Mouse (Mus musculus) thymus, postnatal 25 days (tissue): ENCODE results near the gene Grb2.
A peak's percentile ranks its signal among the peaks of the same experiment; 100 is the strongest.

Experiments used
- DNase-seq: peaks from one replicate; pipeline ENCODE4 v3.0.0; 2022

Gene Grb2

DNA sequence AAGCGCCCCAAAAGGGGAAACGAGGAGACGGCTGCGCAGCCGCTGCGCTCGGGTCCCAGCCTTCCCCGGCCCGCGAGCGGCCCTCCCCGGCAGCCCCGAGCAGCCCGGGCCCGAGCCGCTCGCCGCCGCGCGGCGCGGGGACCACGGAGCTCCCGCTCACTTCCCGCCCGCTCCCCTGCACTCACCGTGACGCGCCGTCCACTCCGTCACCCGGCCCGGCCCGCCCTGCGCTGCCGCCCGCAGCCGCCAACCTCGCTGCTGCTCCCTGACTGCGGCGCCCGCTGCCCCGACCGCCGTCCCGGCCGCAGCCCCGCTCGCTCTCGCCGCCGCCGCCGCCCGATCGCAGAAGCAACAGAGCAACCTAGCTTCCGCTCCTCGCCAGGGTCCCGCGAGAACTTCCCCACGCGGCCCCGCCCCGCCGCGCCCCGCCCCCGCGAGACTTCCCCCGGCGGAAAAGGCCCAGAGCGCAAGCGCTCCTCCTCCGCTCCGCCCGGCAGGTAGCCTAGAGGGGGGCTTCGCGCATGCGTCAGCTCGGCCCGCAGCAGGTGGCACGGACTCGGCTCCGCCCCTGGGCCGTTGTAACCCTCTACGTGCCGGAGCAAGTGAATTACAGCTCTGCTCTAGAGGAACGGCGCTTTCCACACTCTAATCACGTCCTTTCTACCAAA lies at the start of gene Grb2:
Grb2 (minus strand) TSS at position 389 of the 668 bp plus-strand sequence.
- peak; percentile 99 for DNase-seq

DNA sequence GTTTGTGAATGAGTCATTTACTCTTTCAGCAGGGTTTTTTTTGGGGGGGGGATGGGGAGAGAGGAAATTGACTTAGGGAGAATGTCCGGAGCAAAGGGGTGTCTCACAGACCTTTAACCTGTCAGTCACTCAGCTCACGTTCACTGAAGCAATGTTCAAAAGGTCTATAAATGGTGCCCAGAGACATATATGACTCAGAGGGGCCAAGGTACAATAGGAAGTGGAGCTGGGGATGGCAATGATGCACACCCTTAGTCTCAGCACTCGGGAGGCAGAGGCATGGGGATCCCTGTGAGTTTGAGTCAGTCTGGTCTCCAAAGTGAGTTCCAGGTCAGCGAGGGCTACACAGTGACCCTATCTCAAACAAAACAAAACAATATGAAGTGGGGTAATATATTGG lies 45.1 kb upstream of the Grb2 start:
- DNase-seq: no peak

DNA sequence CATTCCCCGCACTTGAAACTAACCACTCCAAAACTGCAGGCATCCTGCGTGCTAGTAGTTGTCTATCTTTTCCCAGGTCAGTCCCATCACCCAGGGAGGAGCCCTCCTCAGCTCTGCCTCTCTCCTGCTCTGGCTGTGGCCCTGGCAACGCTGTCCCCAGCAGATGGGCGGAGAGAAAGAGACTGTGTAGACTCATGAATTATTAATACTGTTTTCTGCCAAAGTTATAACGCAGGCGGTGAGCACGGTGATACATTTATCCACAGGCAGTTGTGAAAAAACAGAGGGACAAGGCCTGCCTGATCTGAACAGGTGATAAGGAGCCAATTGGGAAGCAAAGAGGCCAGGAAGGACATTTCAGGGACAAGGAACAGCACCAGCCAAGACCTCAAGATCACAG lies 44.3 kb upstream of the Grb2 start:
- no peak for DNase-seq

DNA sequence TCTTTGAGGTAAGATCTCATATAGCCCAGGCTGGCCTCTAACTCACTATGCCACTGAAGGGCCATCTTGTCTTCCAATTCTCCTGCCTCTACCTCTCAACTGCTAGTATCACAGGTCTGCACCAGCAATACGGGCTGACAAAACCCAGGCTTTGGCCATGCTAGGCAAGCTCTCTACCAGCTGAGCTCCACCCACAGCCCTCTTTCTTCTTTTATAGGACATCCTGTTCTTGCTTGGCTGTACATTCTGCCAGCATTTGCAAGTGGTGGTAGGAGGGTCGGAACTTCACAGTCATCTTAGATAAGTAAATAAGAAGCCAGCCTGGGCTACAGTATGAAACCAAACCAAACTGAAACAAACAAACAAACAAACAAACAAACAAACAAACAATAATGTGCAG lies 43.3 kb upstream of the Grb2 start:
- DNase-seq: peak; percentile 32

DNA sequence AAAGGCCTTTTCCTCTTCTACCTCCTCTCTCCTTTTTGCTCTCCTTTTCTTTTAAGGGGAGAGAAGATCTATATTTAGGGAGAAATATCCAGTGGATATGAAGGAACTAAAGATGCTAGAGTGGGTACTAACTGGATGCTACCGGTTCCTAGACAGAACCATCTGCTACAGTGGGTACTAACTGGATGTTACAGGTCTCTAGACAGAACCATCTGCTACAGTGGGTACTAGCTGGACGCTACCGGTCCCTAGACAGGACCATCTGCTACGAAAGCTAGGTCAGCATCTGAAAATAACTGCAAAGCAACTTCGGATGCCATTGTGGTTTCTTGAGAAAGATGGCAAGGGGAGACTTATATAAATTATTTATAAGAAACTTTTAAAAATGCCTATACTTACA lies 41.4 kb upstream of the Grb2 start:
- no peak for DNase-seq

DNA sequence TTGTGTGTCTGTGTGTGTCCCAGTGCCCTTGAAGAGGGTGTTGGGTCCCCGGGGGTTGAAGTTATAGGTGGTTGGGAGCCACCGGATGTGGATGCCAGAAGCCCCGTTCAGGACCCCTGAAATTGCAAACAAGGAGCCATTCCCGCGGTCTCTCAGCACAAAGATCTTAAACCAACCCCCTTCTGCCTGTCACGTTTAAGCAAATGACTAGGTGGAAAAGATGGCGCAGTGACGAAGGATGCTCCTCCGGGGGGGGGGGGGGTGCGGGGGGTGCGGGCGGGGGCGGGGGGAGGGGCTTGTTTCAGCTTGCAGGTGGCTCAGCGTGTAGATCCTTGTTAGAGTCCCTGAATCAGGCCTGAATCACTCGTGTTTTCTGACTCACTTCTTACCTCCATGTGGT lies 39.0 kb upstream of the Grb2 start:
- DNase-seq: peak; percentile 23

DNA sequence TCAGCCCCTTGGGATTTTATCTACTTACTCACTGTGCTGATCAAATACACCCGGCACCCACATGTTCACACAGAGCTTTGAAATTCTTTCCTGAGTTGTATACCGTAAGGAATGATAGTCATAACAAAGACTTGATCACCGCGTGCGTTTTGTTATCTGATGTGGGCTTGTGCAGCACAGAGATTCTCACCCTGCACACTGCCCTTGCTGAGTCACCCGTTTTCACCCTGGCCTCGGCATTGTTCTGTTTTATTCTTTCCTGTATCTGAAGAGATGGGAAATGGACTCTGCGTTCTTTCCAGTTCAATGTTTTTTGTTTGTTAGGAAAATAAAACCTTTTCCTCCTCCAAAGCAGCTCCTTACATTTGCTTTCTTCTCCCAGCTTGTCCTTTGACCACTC lies 38.4 kb upstream of the Grb2 start:
- DNase-seq: peak; percentile 21

DNA sequence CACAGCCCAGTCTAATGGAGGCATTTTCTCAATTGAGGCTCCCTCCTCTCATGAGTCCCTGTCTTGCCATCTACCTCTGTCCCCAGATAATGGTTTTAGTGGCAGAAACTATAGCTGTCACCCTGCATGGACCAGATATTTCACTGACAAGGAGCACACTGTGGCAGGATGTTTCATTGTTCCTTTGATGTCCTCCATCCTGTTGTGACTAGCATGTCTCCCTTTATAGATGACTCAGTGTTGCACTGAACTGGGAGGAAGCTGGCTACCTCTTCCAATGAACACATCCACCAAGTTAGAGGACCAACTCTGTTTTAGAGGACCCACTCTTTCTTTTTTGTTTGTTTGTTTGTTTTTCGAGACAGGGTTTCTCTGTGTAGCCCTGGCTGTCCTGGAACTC lies 37.7 kb upstream of the Grb2 start:
- DNase-seq: no peak

DNA sequence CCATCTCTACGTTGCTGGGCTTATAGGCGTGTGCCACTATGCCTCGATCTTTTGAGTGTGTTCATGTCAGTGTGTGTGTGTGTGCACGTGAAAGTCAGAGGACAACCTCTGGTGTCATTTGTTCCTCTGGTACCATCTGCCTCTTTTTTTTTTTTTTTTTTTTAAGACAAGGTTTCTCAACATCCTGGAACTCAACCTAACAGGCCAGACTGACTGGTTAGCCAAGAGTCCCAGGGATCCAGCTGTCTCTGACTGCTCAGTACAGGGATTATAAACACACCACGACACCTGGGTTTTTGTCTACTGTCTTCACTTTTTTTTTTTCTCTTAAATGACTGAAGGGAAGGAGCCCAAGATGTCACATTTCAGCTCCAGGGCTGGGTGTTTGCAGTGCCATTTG lies 36.0 kb upstream of the Grb2 start:
- no peak for DNase-seq

DNA sequence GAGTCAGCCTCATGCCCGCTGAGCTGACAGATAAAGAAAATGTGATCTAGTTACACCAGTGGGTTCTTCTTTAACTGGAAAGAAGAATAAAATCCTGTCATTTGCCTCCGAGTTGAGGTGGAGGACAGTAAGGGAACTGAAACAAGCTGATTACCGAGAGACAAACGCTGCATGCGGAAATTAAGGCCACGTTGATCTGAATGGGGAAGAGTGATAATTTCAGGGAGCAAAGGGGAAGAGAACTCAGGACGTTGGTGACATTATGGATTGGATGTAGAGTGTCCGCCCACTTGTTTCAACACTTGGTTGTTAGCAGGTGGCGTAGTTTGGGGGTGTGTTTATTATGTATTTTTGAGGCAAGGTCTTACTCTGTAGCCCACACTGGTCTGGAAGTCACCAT lies 34.5 kb upstream of the Grb2 start:
- no peak for DNase-seq

DNA sequence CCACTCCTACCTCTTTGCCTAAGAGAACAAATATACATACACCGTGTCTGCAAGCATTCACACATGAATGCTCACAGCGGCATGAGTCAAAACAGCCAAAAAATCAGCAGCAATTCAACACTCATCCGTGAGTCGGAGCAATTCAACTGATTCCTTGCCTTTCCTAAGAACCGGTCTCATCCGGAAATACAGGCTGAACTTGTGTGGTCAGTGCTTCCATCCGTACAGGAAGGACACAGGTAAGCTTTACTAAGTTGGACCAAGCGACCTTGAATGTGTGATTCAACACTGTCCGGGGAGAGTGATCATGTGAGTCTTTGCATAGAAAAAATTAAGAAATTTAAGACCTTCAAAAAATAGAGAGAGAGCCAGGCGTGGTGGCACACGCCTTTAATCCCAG lies 32.7 kb upstream of the Grb2 start:
- DNase-seq: no peak

DNA sequence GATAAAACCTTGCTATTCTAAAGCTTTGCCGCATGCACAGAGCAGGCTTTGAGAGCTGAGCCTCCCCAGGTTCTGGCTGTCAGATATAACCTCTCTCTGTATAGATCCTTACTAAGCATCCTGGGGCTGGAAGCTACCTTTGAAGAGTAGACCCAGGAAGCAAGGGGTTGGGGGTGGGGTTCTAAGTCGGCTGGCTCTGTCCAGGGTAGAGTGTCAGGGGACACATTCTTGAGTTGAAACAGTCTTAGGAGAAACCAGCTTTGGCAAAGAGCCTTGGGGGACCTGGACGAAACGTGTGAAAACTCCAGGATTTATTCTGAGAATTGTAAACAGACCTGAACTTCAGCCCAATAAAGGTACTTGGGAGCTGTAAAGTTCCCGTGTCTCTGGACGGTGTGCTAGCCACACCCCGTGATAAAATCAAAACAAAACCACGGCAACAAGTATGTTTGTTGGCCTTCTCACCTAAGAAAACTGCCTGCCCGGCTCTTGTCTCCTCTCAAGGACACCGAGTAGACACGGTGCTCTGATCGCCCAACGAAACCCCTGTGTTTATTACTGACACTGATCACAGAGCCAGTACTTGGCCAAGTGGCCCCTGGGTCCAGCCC lies 30.0 kb upstream of the Grb2 start:
- DNase-seq: no peak

DNA sequence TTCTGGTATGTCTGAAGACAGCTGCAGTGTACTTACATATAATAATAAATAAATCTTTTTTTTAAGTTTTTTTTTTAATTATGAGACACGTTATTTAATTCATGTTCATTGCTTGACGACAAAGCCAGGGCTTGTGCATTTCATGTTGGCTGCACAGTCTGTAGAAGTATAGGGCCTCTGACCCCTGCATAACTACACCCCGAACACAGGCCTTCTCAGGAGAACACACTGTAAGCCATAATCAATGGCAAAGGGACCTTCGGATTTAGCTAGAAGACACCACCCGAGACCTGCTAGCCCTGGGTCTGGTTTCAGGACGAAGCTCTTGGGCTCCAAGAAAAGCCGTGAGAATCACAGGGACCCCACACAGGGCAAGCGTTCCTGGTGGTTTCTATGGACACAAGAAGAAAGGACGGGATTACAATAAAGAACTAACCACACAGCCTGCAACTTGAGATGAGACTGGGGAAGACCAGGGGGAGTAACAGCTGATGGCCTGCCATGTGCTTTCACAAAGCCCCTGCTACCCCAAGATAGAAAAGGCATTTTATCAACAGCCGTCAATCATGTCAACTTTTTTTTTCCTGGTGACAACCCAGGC lies 29.3 kb upstream of the Grb2 start:
- DNase-seq: no peak

DNA sequence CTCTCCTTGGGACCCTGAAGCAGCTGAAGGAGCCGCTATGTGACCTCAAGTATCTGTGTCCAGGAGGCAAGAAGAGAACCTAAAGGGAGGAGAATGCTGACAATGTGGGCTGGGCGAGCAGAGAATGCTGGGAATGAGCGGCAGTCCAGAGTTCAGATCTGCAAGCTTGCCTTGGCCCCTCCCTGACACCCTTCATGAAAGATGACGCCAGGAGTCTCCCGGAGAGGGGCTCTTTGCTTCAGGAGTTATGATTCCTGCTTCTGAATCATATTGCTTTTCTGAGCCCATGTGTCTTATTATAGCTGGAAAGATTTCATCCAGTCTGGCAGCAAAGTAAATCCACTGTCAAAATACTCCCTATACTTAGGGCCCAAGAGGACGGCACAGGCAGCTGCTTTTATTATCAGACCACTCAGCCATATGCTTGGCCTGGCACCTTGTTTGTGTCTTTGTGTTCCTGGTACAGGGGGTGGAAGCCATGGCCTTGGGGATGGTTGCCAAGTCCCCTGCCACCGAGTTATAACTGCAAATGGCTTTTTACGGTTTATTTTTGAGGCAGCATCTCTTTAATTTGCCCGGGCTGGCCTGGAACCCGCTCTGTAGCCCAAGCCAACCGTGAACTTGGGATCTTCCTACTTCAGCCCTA lies 25.8 kb upstream of the Grb2 start:
- DNase-seq: no peak

DNA sequence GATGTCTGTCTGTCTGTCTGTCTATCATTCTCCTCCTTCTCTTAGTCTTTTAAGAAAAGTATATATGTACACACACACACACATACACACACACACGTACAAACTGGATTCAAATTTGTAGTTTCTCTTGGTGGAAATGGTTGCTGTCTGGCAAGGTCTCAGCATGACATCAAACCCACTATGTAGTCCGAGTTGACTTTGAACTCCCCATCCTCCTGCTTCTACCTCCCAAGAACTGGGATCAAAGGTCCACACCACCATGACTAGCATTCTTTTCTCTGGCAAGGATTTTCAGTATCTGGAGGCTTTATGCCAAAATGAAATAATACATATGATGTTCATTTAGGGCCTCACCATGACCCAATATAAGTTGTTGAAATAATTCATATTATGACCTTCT lies 14.8 kb upstream of the Grb2 start:
- DNase-seq: no peak

DNA sequence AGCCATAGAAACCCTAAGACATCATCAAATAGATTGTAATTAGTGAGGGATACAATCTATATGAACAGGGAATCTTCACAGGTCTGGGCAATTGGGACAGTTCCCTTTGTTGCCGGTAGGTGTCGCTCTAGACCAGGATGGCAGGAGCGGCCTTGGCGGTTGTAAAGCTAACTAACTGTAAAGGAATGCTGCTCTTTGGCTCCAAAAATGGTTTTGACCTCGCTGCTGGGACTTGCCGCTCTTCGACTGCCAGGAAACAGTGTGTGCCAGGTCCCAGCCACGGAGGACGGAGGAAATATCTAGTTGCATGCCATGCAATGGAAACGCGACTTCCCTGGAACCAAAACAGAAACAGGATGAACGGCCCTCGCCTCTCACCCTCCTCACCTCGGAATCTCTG lies 14.2 kb upstream of the Grb2 start:
- DNase-seq: peak; percentile 81

DNA sequence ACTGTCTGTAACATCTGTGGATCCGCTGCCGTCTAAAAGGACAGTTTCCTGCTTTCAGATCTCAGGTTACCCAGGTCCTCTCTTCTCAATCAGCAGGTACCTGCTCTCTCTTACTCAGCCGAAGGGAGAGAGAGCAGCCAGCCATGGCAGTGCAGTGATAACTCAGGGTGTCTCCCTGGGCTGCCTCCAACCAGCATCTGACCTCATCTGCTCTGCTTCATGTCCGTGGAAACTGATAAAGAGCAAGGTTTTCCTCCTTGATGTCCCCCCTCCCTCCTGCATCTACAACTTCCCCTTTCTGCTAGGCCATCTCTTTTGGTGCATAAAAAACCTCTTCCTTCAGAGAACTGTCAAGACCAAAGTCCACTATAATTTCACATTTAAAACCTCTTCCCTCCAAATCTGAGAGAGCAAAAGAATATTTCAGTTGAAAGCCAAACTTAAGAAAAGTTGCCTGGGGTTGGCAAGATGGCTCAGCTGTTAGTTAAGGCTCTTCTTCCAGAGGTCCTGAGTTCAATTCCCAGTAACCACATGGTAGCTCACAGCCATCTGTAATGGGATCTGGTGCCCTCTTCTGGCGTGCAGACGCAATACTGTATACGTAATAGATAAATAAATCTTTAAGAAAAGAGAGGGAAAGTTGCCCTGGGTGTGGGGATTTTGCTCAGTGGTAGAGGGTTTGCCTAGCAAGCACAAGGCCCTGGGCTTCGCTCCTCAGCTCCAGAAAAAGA lies 9.4 kb upstream of the Grb2 start:
- peak; percentile 60 for DNase-seq

DNA sequence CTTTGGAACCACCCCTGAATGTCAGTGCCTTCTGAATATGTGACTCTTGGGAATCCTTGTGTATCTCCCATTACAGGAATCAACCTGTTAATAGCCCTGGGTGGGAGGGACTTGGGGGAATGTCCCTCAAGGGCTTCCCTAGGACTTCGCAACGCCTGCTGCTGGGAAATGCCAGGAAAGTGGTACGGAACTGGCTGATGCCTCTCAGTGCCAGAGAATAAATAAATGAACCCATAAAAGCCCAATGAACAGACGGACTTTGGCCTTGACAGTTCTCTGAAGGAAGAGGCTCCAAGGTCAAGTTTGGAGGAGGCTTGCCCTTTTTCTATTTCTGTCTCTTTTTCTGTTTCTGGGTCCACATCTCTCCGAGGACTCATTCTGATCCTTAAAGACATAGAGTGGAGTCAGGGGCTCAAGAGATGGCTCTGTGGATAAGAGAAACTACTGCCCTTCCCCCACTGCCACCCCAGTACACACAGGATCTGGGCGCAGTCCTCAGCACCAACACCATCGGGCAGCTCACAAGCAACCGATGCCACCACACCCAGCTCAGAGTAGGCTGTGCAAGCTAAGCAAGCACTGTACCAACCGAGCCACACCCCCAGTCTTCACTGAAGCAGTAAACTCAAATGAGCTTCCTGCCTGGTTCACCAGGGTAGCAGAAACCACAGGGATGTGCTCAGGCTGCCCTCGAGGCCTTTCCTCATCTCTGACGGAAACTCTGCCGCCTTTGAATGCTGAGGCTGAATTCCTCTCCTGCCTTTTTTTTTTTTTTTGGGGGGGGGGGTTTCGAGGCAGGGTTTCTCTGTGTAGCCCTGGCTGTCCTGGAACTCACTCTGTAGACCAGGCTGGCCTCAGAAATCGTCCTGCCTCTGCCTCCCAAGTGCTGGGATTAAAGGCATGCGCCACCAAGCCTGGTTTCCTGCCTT lies 8.3 kb upstream of the Grb2 start:
- peak; percentile 29 for DNase-seq

DNA sequence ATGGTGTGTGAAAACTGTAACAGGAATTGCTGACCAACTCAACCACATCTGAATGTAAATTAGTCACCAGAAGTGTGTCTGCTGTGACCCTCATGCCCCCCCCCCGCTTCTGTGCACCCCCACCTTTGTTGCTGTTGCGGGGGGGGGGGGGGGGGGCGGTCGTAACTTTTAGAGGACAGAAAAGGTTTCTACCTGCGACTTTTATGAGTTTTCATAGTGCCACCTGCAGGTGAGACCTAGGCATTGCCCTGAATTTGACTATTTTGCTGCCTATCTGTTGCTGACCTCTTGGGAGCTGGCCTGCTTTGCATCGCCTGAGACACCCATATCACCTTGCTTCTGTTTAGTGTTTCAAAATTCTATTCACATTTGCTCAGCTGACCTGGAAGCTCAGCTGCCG lies 6.1 kb upstream of the Grb2 start:
- peak; percentile 62 for DNase-seq

DNA sequence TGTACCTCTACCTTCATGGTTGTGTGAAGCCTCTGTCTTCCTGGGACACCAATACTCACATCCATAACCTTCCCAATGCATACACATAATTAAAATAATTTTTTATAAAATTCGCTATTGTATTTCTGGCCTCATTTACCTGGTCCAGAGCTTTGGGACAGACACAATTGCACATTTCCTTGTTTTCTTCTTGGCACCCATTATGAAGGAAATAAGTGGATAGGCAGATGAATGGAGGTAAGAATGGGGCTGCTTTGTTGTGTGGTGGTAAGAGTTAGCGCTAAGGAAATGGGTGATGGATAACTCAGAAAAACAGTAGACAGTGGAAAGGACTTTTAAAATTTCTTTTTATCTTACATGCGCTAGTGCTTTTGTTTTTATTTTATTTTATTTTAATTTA lies 5.0 kb upstream of the Grb2 start:
- DNase-seq: no peak

DNA sequence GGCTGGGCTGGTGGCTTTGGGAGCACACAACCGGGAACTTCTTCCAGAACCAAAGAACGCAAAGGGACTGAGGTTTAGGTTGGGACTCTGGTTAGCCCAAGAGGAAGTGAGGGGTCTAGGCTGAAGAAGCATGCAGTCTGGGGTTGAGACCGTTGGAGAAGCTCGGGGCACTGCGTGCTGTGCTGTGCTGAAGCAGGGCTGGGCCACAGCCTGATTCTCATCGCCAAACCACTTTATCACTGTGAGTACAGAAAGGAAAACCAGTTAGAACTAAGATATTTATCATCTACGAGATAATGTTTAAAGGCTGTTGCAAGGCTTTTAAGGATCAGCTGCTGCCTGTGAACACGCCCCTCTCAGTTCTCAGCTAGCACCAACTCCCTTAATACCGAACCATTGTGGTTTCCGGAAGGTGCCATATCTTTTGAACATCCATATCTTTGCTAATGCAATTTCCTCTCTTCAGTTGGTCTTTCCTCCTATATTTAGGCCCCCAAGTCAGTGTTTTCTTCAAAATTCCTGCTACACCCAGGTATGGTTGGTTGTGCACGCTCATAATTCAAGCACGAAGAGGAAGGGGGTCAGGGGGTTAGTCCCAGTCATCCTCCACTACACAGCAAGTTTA lies 4.4 kb upstream of the Grb2 start:
- DNase-seq: peak; percentile 48

DNA sequence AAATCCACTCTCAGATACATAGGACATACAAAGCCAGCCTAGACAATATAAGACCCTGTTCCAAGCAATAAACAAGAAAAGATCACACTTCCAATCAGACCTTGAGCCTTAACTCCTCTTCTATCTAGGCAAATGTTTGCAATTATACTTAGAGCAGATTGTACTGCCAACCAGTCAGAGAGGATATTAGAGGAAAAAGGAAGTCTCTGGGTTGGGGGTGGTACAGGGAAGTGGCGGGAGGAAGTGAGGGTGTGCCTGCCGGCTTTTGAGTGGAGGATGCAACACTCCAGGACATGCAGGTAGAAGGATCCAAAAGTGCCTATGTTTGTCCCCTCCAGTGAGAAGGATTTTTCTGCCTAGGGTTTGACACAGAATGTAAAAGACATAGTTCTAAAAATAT lies 3.9 kb upstream of the Grb2 start:
- DNase-seq: peak; percentile 57
